Mouse (Mus musculus) heart, adult 18-20 months (tissue): Measurements from ENCODE around the gene Inka2. TPM values are rescaled to one million over a fixed set of nuclear protein-coding genes. Genes with fewer than 3 reads are reported as not detected.
"Not testable (repeated sequence)": the region's sequence is repeated elsewhere in the genome, so short reads cannot be mapped to it uniquely, and the experiment has no call there.

ENCODE experiments used
- DNase-seq, 2 experiments: peaks; one replicate each; pipeline ENCODE4 v3.0.0; 2021 to 2022; ENCODE audit warnings: mixed read lengths in 1 of 2
- total RNA-seq, 2 experiments: library from RNA; stranded (reverse); gene quantifications; 2 replicates each; pipeline ENCODE4 v1.2.3; 2021

The Inka2 gene
- total RNA-seq, 2 experiments from 2014 or later, result 16.4 to 16.5 TPM

GRCm38 (mm10) chr3:105696387-105697147 is 7.8 kb upstream of the Inka2 start:
- DNase-seq, result peak; percentile 56 to 64

DNA sequence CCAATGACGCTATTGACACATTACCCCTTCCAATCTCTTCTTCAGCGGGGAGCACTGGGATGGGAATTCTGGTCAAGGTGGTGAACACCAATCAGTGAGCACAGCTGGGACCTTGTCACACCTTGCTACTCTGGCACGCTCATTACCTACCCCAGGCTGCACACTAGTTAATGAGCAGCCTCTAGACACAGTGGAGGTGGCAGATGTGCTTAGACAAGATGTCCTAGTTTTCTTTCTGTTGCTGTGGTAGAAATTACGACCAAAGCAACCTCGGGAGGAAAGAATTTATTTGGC is 7.3 kb upstream of the Inka2 start:
- DNase-seq, result no peak

DNA sequence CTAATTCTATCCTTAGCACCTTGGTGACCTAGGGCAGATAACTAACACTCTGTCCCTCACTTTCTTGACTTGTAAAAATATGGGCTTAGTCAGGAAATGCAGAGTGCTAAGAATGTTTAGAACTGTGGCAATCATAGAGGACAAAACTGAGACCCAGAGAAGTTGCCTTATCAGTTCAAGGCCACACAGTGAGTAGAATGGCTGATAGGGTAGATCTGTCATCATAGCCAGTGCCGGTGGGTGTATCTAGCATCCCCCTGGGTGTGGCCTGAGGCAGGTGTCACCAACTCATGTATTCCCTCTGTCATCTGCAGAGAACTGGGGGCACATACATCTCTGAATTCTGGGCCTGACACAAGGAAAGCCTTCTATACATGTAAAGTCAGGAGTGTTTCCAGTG is 6.1 kb upstream of the Inka2 start:
- DNase-seq, result no peak

GRCm38 (mm10) chr3:105699241-105699933 is 5.0 kb upstream of the Inka2 start:
- peak; percentile 54 to 67 for DNase-seq

- DNase-seq, result not testable (repeated sequence)
Measured at GRCm38 (mm10) chr3:105700786-105701185, 3.6 kb upstream of the Inka2 start.

- DNase-seq, result peak; percentile 67 to 89
Measured at GRCm38 (mm10) chr3:105701399-105701798, 3.0 kb upstream of the Inka2 start.

- no peak for DNase-seq
Measured at GRCm38 (mm10) chr3:105703571-105703970, 828 bp upstream of the Inka2 start.

GRCm38 (mm10) chr3:105705061-105705549 is 706 bp downstream of the Inka2 start:
- peak; percentile 79 to 81 for DNase-seq

GRCm38 (mm10) chr3:105705561-105705960 is 1.2 kb downstream of the Inka2 start:
- peak in 1 of 2 experiments; percentile 20 for DNase-seq

DNA sequence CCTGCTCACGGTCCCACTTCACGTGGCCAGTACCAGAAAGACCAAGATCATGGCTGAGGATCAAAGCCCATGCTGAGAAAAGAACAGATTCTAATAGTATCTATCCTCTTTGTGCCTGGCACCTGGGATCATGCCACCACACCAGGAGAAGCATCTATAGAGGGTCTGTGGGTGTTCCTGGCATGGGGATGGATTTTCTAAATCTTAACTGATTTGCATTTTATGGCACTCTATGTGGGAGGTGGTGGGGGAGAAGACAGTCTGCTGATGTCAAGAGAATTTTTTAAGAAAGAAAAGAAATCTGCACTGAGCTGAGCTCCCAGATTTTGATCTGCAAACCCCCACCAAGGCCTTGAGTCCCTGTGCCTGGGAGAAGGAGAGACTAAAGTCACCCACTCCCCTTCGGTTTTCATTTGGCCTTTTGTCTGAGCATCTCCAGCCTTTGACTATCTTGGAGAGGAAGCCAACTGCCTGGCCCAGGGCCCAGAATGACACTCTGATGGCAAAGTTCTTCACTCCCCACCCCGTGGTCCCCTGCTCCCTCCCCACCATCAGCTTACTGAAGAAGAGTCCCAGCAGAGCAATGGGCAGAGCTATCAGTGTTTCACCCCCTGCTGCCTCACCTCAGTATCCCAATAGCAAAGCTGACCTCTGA is 2.1 kb downstream of the Inka2 start:
- DNase-seq, result peak in 1 of 2 experiments; percentile 58

- no peak for DNase-seq
Measured at GRCm38 (mm10) chr3:105707590-105707989, 3.2 kb downstream of the Inka2 start.

DNA sequence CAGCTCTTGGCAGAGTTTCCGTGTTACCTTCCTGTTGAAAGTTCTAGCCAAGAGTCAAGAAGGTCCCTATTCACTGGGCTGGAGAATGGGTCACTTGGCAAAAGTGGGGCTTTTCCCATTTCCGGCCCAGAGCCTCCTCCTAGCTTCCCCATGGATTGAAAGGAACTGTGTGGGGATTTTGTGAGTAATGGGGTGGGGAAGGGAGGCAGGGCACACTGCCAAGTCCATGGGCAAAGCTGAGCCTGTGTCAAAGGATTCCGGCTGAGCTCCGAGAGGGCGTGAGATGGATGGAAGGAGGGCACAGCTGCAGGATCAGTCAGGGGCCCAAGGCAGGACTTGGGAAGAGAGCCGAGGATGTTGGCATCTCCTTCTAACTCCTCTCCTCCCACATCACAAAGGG is 5.8 kb downstream of the Inka2 start:
- no peak for DNase-seq

- peak; percentile 79 to 89 for DNase-seq
Measured at GRCm38 (mm10) chr3:105711741-105712140, 7.3 kb downstream of the Inka2 start.

- DNase-seq, result no peak
Measured at GRCm38 (mm10) chr3:105712827-105713226, 8.4 kb downstream of the Inka2 start.

GRCm38 (mm10) chr3:105714091-105714819 is 9.9 kb downstream of the Inka2 start:
- DNase-seq, result peak; percentile 57 to 63

DNA sequence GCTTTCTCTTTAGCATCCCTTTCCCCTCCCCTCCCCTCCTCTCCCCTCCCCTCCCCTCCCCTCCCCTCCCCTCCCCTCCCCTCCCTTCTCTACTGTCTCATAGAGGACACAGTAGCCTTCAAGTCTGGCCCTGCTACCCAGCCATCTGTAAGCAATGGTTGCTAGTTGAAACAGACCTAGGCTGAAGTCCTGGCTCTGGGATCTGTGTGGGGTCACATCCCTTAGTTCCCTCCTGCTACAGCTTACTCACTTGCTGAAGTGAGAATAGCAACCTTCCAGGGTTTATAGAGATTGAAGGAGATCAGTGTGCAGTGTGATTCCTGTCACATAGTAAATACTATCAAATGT is 10.4 kb downstream of the Inka2 start:
- DNase-seq, result no peak

GRCm38 (mm10) chr3:105716353-105717000 is 12.1 kb downstream of the Inka2 start:
- DNase-seq, result no peak

GRCm38 (mm10) chr3:105717856-105718555 is 13.6 kb downstream of the Inka2 start:
- peak; percentile 61 to 71 for DNase-seq

- DNase-seq, result no peak
Measured at GRCm38 (mm10) chr3:105718746-105719145, 14.3 kb downstream of the Inka2 start.

- DNase-seq, result no peak
Measured at GRCm38 (mm10) chr3:105719979-105720378, 15.6 kb downstream of the Inka2 start.

DNA sequence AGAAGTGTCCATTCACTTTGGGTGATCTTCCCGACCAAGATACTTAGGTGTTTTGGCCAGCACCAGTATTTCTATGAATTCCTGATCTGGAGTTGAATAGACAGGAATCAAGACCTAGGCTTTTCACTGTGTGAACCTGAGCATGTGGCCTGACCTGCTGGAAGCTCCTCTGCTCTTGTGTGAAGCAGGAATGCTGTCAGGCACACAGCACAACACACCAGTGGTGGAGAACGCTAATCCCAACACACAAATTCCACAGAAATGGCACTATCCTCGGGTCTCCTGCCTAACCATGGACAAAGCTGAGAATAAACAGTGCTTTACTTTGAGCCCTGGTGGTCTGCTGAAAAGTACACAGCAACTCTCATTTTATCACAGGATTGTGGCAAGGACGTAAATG is 16.1 kb downstream of the Inka2 start:
- no peak for DNase-seq
